Comparison of ENCODE assay signal across 8 mouse cellular contexts in the genomic region with DNA sequence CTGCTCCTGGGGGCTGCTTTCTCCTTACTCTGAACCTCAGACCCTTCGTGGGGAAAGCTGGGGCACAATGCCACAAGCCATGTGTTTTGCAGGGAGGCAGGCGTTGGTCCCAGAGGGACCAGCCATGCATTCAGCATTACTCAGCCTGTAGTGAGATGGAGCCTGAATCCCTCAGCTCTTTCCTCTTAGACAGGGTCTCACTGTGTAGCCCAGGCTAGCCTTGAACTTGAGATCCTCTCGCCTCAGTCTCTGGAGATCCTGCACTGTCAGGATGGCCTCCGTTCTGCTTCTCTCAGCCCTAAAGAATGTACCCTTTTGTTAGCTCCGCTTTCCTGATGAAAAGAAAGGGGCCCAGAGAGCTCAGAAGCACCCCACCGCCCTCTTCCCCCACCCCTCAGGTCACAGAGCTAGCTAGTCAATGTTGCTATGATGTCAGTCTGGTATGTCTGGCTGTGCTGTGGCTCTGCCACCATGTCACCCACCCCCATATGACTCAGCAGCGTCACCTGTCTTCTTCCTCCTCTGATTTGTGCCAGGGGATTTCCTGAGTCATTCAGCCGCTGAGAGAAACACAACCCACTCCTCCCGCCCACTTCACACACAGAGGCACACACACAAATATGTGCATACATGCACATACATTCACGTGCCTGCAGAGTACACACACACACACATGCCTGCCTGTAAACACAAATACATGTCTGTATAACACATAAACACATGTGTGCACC. TPM values are rescaled to one million over a fixed set of nuclear protein-coding genes. Genes with fewer than 3 reads are reported as not detected.
A peak's percentile ranks its signal among the peaks of the same experiment; 100 is the strongest.
DNase-seq lines count a peak whose midpoint lies in the region; ATAC-seq lines count a peak whose summit lies in the region.

No protein-coding gene starts in this region.

- H3K27ac ChIP-seq in embryonic facial prominence, embryonic 11.5 days (replicated peaks; ENCODE audit: low read depth, low read length): no peak overlapping the region; the same call in 1 of the 2 replicates
- H3K27ac ChIP-seq in limb, embryonic 10.5 days: peak overlapping the region; percentile 72

- no peaks in the 10 kb centered on the region for H3K9me3 ChIP-seq in embryonic facial prominence, embryonic 11.5 days (replicated peaks; ENCODE audit: control insufficient read depth, low read length)
- H3K9me3 ChIP-seq in limb, embryonic 10.5 days (replicated peaks): no peaks in the 10 kb centered on the region

- no peak overlapping the region for H3K4me3 ChIP-seq in embryonic facial prominence, embryonic 11.5 days (ENCODE audit: low read depth, low read length)
- H3K4me3 ChIP-seq in limb, embryonic 10.5 days: no peak overlapping the region

- DNase-seq in embryo, embryonic 10 days (ENCODE audit: low spot score): peak; percentile 47
- DNase-seq in embryo, embryonic 9.5 days (ENCODE audit: extremely low spot score): no peak
- peak; percentile 55 for DNase-seq in 3134 (ENCODE audit: extremely low read depth, insufficient read length, low spot score)
- DNase-seq in embryonic facial prominence, embryonic 11.5 days (ENCODE audit: low spot score): peak; percentile 18
- no peak for DNase-seq in limb, embryonic 10.5 days (ENCODE audit: low spot score)
- DNase-seq in thymus, postnatal 14 days: peak; percentile 46
- no peak for DNase-seq in cerebellum, adult 8-10 months
- DNase-seq in gastrocnemius, postnatal 25 days: no peak

- no peak overlapping the region for H3K4me2 ChIP-seq in embryonic facial prominence, embryonic 11.5 days (ENCODE audit: low read depth, low read length)

- H3K4me1 ChIP-seq in embryonic facial prominence, embryonic 11.5 days (ENCODE audit: control insufficient read depth, insufficient read depth, low read length): peaks cover 15% of the 10 kb centered on the region
- H3K4me1 ChIP-seq in limb, embryonic 10.5 days: peaks cover 91% of the 10 kb centered on the region

- 46% methylated on average over 10 of the region's 10 CpGs for WGBS in embryonic facial prominence, embryonic 11.5 days
- 70% methylated on average over 10 of the region's 10 CpGs for WGBS in limb, embryonic 10.5 days

- no peaks in the 10 kb centered on the region; the same call in 1 of the 2 replicates for H3K27me3 ChIP-seq in embryonic facial prominence, embryonic 11.5 days (ENCODE audit: control insufficient read depth, insufficient read depth, low read length)
- peaks cover 22% of the 10 kb centered on the region for H3K27me3 ChIP-seq in limb, embryonic 10.5 days (ENCODE audit: low read depth, poor library complexity, severe bottlenecking)

- H3K9ac ChIP-seq in embryonic facial prominence, embryonic 11.5 days (replicated peaks; ENCODE audit: low read length): no peak overlapping the region

- ATAC-seq in embryonic facial prominence, embryonic 11.5 days (replicated peaks; ENCODE audit: insufficient number of reproducible peaks, low FRiP score, low TSS enrichment, low read depth): no peak

- H3K36me3 ChIP-seq in embryonic facial prominence, embryonic 11.5 days (replicated peaks; ENCODE audit: control insufficient read depth, insufficient read depth, low read depth, low read length): no peaks in the 10 kb centered on the region
- no peaks in the 10 kb centered on the region for H3K36me3 ChIP-seq in limb, embryonic 10.5 days

RNA-seq across cellular contexts. Expression of a gene that starts 2.7 kb away (rescaled TPM):
- polyA plus RNA-seq in embryonic facial prominence, embryonic 11.5 days (2014; fragmentation: Nextera tagmentation; extraction: Ambion mirVana): 7.5 and 8.1 TPM in 2 replicates
- 6.7 and 8.1 TPM in 2 replicates for polyA plus RNA-seq in limb, embryonic 10.5 days (2016; fragmentation: Nextera tagmentation; extraction: Ambion mirVana)
- 10 to 100 TPM; 23.1 to 27.1 TPM for total RNA-seq in gastrocnemius, postnatal 25 days (2021)

RNA-seq across cellular contexts. Expression of a gene that starts 48.3 kb away (rescaled TPM):
- 1.4 and 1.5 TPM in 2 replicates for polyA plus RNA-seq in embryonic facial prominence, embryonic 11.5 days (2014; fragmentation: Nextera tagmentation; extraction: Ambion mirVana)
- 0.16 TPM in 1 of 2 replicates, not detected in the other for polyA plus RNA-seq in limb, embryonic 10.5 days (2016; fragmentation: Nextera tagmentation; extraction: Ambion mirVana)
- total RNA-seq in gastrocnemius, postnatal 25 days (2021): not detected

Comparison
In these comparisons a context has a peak if more than half of its experiments do, and no peak if none do; other contexts are left out.
1. DNase-seq: peak in embryo, embryonic 10 days (single experiment), 3134 (single experiment), embryonic facial prominence, embryonic 11.5 days (single experiment) and thymus, postnatal 14 days (single experiment); none in embryo, embryonic 9.5 days (single experiment), limb, embryonic 10.5 days (single experiment), cerebellum, adult 8-10 months (single experiment) and gastrocnemius, postnatal 25 days (single experiment).